Mouse (Mus musculus) cerebellum, adult 11-12 months (tissue): ENCODE data around the gene Pik3r6.

ENCODE experiments used
- DNase-seq: peaks from one replicate; pipeline ENCODE4 v3.0.0; 2022

Pik3r6 gene

DNA sequence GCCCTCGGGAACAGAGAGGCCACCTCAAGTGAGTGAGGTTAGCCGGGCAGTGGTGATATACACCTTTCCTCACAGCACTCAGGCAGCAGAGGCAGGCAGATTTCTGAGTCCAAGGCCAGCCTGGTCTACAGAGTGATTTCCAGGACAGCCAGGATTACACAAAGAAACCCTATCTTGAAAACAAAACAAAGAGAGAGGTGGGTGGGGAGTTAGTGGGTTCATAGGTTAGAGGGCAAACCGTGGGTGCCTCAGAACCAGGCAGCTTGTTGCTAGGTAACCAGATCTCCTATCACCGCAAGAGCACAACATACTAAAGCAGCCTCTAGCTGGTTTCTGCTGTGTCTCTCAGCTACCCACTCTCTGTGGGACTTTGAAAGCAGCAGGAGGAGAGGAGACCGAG is 83.9 kb downstream of the Pik3r6 start, which contains the start of gene Ccdc42:
Ccdc42 (plus strand) TSS at position 301 of the 400 bp plus-strand sequence.
- DNase-seq, result no peak

DNA sequence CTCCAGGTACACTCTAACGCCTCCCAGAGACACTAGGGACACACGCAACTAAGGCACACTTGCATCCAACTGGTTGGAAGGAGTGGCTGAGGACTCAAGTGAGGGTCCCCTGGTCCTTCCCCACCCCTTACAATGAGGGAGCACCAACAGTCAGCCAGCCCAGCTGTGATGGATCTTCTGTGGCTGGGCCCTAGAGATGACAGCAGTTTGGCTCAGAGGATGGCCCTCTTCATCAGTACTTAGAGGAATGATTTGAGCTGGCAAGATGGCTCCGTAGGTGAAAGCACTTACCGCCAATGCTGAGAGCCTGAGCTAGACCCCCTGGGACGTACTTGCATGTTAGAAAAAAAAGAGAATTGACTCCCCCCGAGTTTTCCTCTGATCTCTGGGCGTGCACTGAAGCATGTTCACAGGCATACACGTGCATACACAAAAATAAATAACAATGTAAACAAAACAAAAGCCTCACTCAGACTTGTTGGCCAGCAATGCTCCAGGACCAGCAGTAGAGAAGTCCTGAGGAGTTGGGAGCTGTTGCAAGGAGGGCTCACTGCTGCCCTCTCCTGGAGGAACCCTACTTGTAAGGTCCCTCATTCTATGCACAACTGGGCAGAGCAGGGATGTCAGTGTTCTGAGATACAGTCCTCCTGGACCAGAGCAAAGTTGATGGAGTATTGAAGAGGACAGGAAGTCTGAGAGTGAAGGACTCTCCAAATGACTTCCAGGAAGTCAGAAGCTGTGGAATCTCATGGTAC is 86.4 kb downstream of the Pik3r6 start:
- peak; percentile 71 for DNase-seq

DNA sequence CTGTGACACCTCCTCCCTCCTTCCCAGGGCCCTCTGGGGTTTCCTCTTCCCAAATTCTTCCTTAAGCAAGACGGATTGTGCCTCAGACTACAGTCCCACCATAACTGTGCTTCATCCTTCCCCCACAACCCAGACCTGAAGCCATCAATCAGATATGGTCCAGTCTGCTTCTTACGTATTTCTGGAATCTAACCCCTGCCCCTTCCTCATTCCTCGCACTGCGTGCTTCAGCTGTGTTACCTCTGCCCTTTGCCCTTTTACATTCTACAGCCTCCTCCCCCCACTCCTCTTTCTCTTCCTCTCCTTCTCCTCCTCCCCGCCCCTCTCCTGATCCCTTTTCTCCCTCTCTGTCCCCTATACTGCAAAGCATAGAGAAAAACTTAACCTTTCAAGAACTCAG is 88.9 kb downstream of the Pik3r6 start:
- no peak for DNase-seq

DNA sequence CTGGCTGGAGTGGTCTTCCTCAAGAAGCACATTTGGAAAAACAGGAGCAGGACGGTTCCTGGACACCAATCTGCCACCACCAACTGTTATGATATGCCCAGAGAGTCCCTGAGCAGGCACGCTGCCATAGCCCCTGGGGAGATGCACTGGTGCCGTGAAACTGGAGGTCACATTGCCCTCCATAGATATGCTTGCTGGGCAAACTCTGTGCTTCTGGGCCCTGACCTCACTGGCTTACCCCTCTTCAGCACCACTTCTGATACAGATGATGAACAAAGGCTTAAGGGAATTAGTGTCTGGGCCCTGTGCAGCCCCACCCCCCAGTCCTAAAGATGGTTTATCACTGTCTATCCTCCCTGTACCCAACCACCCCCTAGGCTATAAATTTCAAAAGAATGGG is 90.4 kb downstream of the Pik3r6 start:
- DNase-seq, result no peak

DNA sequence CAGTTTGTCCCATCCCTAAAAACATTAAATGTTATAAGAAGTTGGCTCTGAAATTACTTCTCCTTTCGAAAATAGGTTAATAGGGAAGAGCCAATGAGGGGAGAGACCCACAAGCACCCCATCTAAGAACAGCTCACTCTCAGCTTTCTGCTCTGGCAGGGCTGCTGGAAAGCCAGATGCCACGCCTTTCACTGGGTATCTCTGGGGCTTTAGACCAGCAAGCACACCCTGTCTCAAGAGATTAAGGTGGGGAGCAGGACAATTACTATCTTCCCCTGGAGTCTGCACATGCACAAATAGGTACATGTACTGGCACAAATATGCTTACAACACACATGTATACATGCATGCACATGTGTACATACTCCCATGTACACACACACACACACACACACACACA is 95.1 kb downstream of the Pik3r6 start:
- DNase-seq, result no peak

DNA sequence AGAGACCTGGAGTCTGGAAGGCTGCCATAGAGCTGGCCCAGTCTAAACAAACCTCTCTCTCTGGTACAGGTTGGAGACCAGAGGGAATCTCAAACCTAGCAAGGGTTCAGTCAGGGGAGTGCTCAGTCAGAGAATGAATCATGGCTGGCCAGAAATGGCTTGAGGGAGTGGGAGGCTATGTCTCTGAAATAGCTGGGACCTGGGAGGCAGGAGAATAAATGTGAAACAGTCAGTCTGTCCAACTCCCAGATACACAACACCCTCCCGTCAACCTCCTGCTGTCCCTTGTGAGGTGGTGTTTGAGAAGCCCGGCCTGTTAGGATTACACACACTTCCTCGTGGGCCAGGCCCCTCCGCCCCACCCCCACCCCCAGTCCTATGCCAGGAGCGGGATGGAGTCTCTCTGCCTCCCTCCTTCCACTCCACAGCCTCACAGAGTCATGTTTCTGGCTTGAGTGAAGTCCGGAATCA is 97.8 kb downstream of the Pik3r6 start:
- no peak for DNase-seq

DNA sequence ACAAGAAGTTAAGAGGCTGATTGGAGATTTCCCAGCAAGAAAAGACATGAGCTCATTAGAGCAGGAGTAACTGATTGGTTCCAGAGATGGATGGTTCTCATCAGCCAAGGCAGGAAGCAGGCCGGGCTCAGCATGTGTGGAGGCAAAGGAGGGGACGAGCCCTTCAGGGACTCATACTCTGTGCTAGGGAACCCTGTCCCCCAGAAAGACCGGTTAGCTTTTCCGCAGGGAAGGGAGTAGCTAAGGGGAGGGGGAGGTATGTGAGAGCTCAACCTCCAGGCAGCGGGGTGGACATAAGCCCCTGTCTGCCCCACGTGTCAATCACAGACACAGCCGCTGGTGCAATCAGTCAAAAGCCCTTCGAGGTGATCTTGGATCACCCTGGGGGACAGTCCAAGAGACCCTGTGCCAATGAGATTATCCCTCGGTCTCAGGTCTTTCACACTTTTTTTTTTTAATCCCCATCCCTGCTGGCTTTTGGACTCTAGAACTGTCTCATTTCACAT is 98.7 kb downstream of the Pik3r6 start:
- no peak for DNase-seq
